Mouse (Mus musculus): ENCODE measurements at regions not wholly inside any gene's neighbourhood (a gene's known extent, or its start where the extent isn't known, plus 50 kb on each side); places are given as distances from the start of the nearest gene placed in this dataset.

DNA sequence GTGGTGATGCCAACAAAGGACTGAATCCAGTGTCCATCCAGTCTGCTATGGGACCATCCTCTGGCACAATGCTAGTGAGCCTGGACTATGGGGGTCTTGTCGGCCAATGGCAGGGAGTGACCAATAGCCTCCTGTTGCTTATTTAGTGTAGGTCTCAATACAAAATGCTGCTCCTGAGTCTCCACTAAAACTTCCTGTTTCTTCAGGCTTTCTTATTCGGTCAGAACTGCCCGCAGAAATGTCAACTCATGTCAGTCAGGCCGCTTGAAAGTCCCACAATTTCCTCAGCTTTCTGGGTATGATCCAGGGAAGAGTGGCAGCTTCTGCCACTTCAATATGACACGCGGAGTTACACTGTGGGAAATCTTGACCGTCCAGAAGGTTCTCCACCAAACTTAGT lies 94.7 kb upstream of the Jazf1 start:
- TF ChIP-seq POLR2A (IDR thresholded peaks at IDR 0.05; ENCODE audit: control insufficient read depth in 1 of 2, insufficient read depth in 1 of 2, low read depth in 1 of 2, low read length in 2 of 2, poor library complexity in 1 of 2): no peak
- no peak for TF ChIP-seq MAFK (IDR thresholded peaks at IDR 0.05; ENCODE audit: borderline replicate concordance, low read depth, low read length)
- no peak for TF ChIP-seq EP300 (IDR thresholded peaks at IDR 0.05; ENCODE audit: low read depth in 1 of 2, low read length in 2 of 2)
- TF ChIP-seq CTCF (IDR thresholded peaks at IDR 0.05 in 2 of 3, conservative IDR thresholded peaks at IDR 0.05 in 1 of 3; ENCODE audit: control insufficient read depth in 1 of 3, insufficient read depth in 1 of 3, low read depth in 2 of 3, low read length in 3 of 3, poor library complexity in 1 of 3, severe bottlenecking in 1 of 3): no peak
- no peak for TF ChIP-seq ZMIZ1 (IDR thresholded peaks at IDR 0.05; ENCODE audit: low read depth, low read length)
- TF ChIP-seq CHD1 (IDR thresholded peaks at IDR 0.05; ENCODE audit: low read depth, low read length): no peak
- no peak for TF ChIP-seq ZNF384 (IDR thresholded peaks at IDR 0.05; ENCODE audit: low read depth, low read length)
